Mouse (Mus musculus): ENCODE data around the gene Supt6.

- TF ChIP-seq POLR2A (IDR thresholded peaks at IDR 0.05; ENCODE audit: borderline replicate concordance, extremely low read depth, low read depth, low read length) (no peak), CTCF (IDR thresholded peaks at IDR 0.05; ENCODE audit: insufficient read depth, low read length) (no peak)
Measured at GRCm38 (mm10) chr11:78160675-78161074, 85.1 kb downstream of the Supt6 start.

Measured in lung, adult 2 months (tissue).